In the genomic region with DNA sequence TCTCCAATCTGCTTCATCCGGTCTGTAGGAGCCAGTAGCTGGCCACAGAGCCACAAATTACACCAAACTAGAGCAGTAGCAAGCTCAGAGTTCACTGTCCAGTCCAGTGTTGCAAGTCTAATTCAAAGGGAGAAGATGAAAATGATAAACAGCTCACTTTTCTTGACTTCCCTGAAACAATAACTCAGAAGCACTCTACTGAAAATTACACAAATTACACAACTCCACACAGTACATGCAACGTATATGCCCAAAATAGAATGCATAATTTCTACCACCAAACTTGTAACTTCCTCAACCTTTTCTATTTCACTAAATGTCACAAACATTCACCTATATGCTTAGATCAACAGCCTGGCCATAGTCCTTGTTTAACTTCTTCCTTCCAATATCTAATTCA, we compare ENCODE assay signal across 29 mouse cellular contexts. TPM values are rescaled to one million over a fixed set of nuclear protein-coding genes. Genes with fewer than 3 reads are reported as not detected.
"Had no signal": no experiment of that assay in that cellular context is flagged by ENCODE, and none has a peak within 500 bp of the region (broad histone marks: within the 10 kb centered on the region; RNA-seq: fewer than 3 reads in every experiment).

No protein-coding gene starts in this region.

- H3K4me2 ChIP-seq: liver, embryonic 13.5 days; lung, embryonic 14.5 days; midbrain, embryonic 11.5 days; midbrain, embryonic 13.5 days; midbrain, embryonic 15.5 days; neural tube, embryonic 12.5 days; stomach, embryonic 15.5 days had no signal

- H3K4me1 ChIP-seq: liver, embryonic 13.5 days; midbrain, embryonic 13.5 days; midbrain, embryonic 15.5 days; neural tube, embryonic 12.5 days; stomach, embryonic 15.5 days had no signal

- H3K27me3 ChIP-seq: liver, embryonic 13.5 days; megakaryocyte, embryonic 14.5 days; midbrain, embryonic 13.5 days; midbrain, embryonic 15.5 days; neural tube, embryonic 12.5 days; stomach, embryonic 15.5 days had no signal

- H3K27ac ChIP-seq: liver, embryonic 13.5 days; macrophage; midbrain, embryonic 13.5 days; midbrain, embryonic 15.5 days; neural tube, embryonic 12.5 days; stomach, embryonic 15.5 days; stomach, postnatal 0 days had no signal

- DNase-seq: liver, embryonic 13.5 days; lung, adult 18-20 months; lung, embryonic 14.5 days; lung, postnatal 10 days; lung, postnatal 36 days; retina, postnatal 1 day; right cerebral cortex, adult 18-20 months; right cerebral cortex, postnatal 25 days; right cerebral cortex, postnatal 4 days; spleen, adult 18-20 months; thymus, adult 2 months; thymus, postnatal 25 days; thymus, postnatal 4 days had no signal

- H3K9ac ChIP-seq: liver, embryonic 13.5 days; lung, embryonic 14.5 days; midbrain, embryonic 13.5 days; midbrain, embryonic 15.5 days; neural tube, embryonic 12.5 days; stomach, embryonic 15.5 days had no signal

- H3K9me3 ChIP-seq: liver, embryonic 13.5 days; megakaryocyte, embryonic 14.5 days; midbrain, embryonic 13.5 days; midbrain, embryonic 15.5 days; neural tube, embryonic 12.5 days; stomach, embryonic 15.5 days had no signal

- ATAC-seq: midbrain, embryonic 13.5 days; midbrain, embryonic 15.5 days had no signal

- H3K4me3 ChIP-seq: liver, embryonic 13.5 days; megakaryocyte, embryonic 14.5 days; midbrain, embryonic 13.5 days; midbrain, embryonic 15.5 days; neural tube, embryonic 12.5 days; stomach, embryonic 15.5 days had no signal

RNA-seq across cellular contexts. Expression of gene Cnga4, which starts 14.1 kb away (rescaled TPM):
- total RNA-seq: monocyte, adult 5-6 weeks had no signal
- polyA plus RNA-seq: liver, embryonic 13.5 days; liver, embryonic 16.5 days; lung, embryonic 16.5 days; macrophage; midbrain, embryonic 11.5 days; midbrain, embryonic 13.5 days; neural tube, embryonic 14.5 days; stomach, embryonic 15.5 days; stomach, postnatal 0 days had no signal

RNA-seq across cellular contexts. Expression of gene Gm5901, which starts 15.4 kb away (rescaled TPM):
- total RNA-seq: midbrain, postnatal 0 days; monocyte, adult 5-6 weeks had no signal
- polyA plus RNA-seq: liver, embryonic 13.5 days; liver, embryonic 16.5 days; lung, embryonic 14.5 days; lung, embryonic 16.5 days; macrophage; midbrain, embryonic 11.5 days; midbrain, embryonic 13.5 days; midbrain, embryonic 15.5 days; neural tube, embryonic 12.5 days; neural tube, embryonic 14.5 days; small intestine, adult 2 months; stomach, embryonic 15.5 days; stomach, postnatal 0 days; urinary bladder, adult 2 months had no signal

RNA-seq across cellular contexts. Expression of gene Olfr692, which starts 22.2 kb away (rescaled TPM):
- total RNA-seq: midbrain, postnatal 0 days; monocyte, adult 5-6 weeks had no signal
- polyA plus RNA-seq: liver, embryonic 13.5 days; liver, embryonic 16.5 days; lung, embryonic 14.5 days; lung, embryonic 16.5 days; macrophage; midbrain, embryonic 11.5 days; midbrain, embryonic 13.5 days; midbrain, embryonic 15.5 days; neural tube, embryonic 12.5 days; neural tube, embryonic 14.5 days; small intestine, adult 2 months; stomach, embryonic 15.5 days; stomach, postnatal 0 days; testis, adult 2 months; thymus, adult 2 months; urinary bladder, adult 2 months had no signal

RNA-seq across cellular contexts. Expression of gene Cckbr, which starts 35.3 kb away (rescaled TPM):
- total RNA-seq: monocyte, adult 5-6 weeks had no signal
- polyA plus RNA-seq: liver, embryonic 13.5 days; liver, embryonic 16.5 days; macrophage; urinary bladder, adult 2 months had no signal
